Mouse (Mus musculus) heart, postnatal 10 days (tissue): ENCODE measurements around the gene Gm5089. TPM values are rescaled to one million over a fixed set of nuclear protein-coding genes. Genes with fewer than 3 reads are reported as not detected.

Experiments
- DNase-seq, 2 experiments: peaks; one replicate each; pipeline ENCODE4 v3.0.0; 2021
- intact Hi-C: fragments of 180-260 bp; cut with DNase I; formaldehyde crosslinking; loops from one replicate; pipeline ENCODE4 v1.15.1; 2025
- total RNA-seq, 2 experiments: library from RNA; stranded (reverse); gene quantifications; 2 replicates each; pipeline ENCODE4 v1.2.3; 2021

The Gm5089 gene
- total RNA-seq, 2 experiments from 2014 or later = not detected

DNA sequence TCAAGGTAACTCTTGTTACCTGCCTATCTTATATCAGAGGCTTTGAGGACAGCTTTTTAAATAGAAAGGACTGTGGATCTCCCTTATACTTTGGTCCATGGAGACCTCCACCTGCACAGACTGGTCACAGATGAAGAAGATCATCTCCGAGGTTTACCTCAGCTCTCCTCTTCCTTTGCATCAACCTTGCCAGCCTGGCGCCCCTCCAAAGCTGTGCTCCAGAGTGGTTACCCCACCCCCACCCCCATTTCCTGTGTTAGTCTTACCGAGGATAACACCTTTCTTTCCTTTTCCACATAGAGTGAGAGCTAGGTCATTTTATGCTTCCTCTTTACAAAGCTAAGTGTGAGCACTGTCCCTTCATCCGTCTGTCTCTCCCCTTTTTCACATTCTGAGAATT lies 60.0 kb downstream of the Gm5089 start:
- DNase-seq = no peak
- intact Hi-C loops = no loop called here

DNA sequence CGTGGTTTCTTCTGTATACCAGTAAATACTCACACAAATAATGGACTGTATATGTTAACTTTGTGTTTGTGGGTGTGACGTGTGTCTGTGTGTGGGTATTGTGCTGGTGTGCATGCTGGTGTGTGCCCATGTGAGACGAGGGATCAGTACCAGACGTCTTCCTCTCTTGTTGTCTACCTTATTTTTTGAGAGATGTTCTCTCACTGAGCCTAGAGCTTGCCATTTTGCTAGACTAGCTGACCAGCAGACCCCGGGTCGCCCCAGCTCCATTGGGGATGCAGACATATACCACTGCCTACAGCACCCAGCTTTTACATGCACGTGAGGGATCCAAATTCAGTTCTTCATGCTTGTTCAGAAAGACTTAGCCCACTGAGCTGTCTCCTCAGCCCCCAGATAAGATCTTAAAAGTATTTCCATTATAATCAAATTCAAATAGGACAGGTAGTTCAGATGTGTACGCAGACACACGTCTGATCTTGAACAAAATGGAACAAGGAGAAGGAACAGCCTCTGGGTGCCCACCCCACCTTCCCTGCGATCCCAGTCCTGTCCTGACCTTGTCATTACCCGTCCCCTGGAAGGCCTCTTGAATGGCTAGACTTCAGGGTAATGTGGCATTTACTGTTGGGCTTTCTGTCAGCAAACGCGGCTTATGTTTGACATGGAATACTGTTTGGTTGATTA lies 61.1 kb downstream of the Gm5089 start:
- no peak for DNase-seq
- intact Hi-C loops = no loop called here

DNA sequence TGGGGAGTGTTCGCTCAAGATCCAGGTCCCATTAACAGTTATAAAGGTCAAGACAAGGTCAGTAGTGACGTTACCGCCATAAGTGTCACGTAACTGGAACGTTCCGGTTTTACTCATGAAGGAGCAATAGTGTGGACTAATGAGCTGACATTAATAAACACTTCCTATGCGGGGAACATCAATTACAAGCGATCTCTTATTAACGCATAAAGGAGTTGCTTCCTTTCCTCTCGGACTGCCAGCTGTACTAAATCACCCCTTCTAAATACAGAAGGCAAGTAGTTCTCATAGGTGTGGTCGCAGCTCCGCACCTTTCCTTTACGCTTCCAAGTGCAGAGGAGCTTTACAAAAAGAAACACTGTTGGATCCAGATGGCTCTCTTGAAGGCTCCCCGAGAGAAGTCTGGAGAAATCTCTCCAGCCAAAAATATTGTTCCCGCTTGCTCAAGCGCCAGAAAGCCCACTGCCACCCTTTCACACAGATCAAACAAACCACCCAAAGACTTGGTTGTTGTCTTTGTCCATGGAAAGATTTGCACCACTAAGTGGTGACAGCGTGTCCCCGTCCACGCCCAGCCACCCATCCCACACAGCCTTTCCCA lies 62.4 kb downstream of the Gm5089 start:
- intact Hi-C loops = no loop called here

DNA sequence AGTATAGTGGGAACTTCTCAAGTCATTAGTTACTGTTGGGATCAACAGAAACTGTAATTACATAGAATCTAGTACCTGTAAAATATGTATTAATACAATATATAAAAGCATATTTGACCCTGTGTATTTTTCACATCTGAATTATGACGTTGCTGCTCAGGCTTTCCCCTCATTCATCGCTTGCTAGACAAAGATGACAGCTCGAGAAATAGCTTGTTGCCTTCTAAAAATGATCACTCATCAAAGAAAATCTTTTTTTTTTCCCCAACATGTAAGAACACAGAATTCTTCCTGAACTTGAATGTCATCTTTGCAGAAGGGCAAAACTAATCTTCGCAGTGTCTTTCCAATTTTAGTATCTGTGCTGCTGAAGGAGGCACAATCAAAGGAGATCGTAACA lies 63.1 kb downstream of the Gm5089 start:
- no peak for DNase-seq
- intact Hi-C loops = no loop called here

More for the DNA sequence above, 62.4 kb downstream of the Gm5089 start:
- DNase-seq = no peak

DNA sequence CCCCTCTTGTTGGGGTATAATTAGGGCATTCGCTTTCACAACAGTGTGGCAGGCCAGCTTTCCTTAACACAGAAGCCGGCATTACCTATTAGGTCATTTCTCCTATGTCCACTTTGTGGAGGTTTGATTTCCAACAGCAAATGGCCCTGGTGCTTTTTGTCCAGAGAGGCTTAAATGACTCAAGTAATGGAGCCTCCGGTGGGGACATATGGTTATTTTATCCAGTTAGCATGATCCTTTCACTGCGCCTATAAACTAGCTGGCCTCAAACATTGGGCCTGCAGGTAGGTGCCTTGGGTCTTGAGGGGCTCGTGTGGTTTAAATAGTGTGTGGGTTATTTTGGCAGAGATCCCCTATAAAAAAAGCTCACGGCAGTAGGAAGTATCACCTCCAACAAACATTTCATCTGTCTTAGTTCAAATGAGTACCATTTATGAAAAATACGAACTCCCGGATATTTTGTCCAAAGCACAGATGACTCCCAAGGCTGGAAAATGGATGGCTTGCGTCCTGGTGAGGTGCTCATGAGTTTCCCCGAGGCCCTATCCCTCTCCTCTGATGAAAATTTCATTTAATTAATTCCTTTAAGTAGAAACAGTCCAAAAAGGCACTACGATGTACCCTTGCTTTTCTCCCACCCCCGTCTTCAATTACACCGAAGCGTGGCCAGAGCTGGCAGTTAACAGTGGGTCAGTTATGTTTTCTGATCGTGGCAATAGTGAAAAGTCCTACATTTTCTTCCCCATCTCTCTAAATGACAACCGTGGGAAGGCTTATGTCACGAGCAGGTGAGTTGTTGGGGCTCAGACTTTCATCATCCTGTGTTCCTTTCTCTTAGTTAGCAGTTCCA lies 64.4 kb downstream of the Gm5089 start:
- no peak for DNase-seq
- intact Hi-C loops = no loop called here

DNA sequence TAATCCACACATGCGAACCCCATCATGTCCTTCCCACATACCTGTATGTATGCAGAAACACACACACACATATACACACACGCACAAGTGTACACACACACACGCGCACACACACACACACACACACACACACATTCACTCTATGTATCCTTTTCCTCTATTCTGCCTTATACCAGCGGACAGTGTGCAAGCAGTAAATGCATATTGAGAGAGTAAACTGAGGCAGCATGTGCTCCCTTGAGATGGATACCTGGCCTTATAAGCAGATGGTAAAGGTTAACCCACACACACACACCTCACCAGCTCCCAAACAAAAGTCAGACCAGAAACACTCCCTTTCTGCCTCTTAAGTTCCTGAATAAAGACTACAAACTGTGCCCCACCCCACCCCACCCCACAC lies 65.2 kb downstream of the Gm5089 start:
- intact Hi-C loops = no loop called here

DNA sequence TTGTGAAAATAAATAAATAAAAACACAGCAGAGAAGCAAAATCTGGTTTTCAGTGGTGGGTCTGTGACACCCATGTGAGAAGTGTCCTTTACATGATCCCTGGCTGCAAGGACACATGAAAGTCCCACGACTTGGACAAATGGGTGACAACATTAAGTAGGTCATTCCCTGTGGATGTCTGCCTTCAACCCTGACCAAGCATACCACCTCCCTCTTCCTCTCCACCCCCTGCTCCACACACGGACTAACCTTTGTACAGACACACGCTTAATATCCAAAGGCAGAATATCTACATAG lies 65.7 kb downstream of the Gm5089 start:
- intact Hi-C loops = no loop called here
- no peak for DNase-seq

More for the DNA sequence above, 65.2 kb downstream of the Gm5089 start:
- DNase-seq = no peak

Other genes with a start within 250 kb of the Gm5089 start
- not detected for gene Zic5, start 14.6 kb upstream of the Gm5089 start, total RNA-seq
- gene Zic2, start 24.3 kb upstream of the Gm5089 start, total RNA-seq = not detected
- not detected for gene Gm10837, start 39.5 kb upstream of the Gm5089 start, total RNA-seq
- 10 to 100 TPM; 36.8 to 40.1 TPM for gene Pcca, start 83.2 kb upstream of the Gm5089 start, total RNA-seq